Mouse (Mus musculus) liver, embryonic 16.5 days (tissue): ENCODE results near the gene Tia1. TPM values are rescaled to one million over a fixed set of nuclear protein-coding genes. Genes with fewer than 3 reads are reported as not detected.
A peak's percentile ranks its signal among the peaks of the same experiment; 100 is the strongest.
"Not testable (repeated sequence)": the region's sequence is repeated elsewhere in the genome, so short reads cannot be mapped to it uniquely, and the experiment has no call there.

Source experiments
- ATAC-seq: fragments of 200-750 bp; cut with Nextera tagmentation; 2 replicates; pipeline ENCODE4 v1.8.0; 2017; ENCODE audit warnings: low read depth, mild to moderate bottlenecking, moderate number of reproducible peaks, moderate library complexity
- H3K27ac ChIP-seq: fragments of 300-500 bp; sonication (generic); 2 replicates; pipeline ENCODE4 v1.5.1; 2014; ENCODE audit warnings: mild to moderate bottlenecking, low read length
- H3K27me3 ChIP-seq: fragments of 300-500 bp; sonication (generic); 2 replicates; pipeline ENCODE4 v1.6.1; 2014; ENCODE audit warnings: low read depth, low read length, mixed read lengths; ENCODE audit not compliant: control insufficient read depth, insufficient read depth
- H3K36me3 ChIP-seq: fragments of 300-500 bp; sonication (generic); 2 replicates; pipeline ENCODE4 v1.6.1; 2014; ENCODE audit warnings: mild to moderate bottlenecking; ENCODE audit not compliant: control insufficient read depth, insufficient read depth
- H3K4me1 ChIP-seq: fragments of 300-500 bp; sonication (generic); 2 replicates; pipeline ENCODE4 v1.6.1; 2014; ENCODE audit warnings: low read depth, low read length, mixed read lengths; ENCODE audit not compliant: control insufficient read depth
- H3K4me2 ChIP-seq: fragments of 300-500 bp; sonication (generic); 2 replicates; pipeline ENCODE4 v1.6.1; 2014; ENCODE audit warnings: low read depth, low read length, mixed read lengths
- H3K4me3 ChIP-seq: fragments of 300-500 bp; sonication (generic); 2 replicates; pipeline ENCODE4 v1.5.1; 2014; ENCODE audit warnings: low read depth, mild to moderate bottlenecking, low read length
- H3K9ac ChIP-seq: fragments of 300-500 bp; sonication (generic); 2 replicates; pipeline ENCODE4 v1.6.1; 2014; ENCODE audit warnings: low read depth, low read length
- H3K9me3 ChIP-seq: fragments of 300-500 bp; sonication (generic); replicated peaks from 2 replicates; pipeline ENCODE4 v1.6.1; 2016; ENCODE audit warnings: low read length; ENCODE audit not compliant: control insufficient read depth
- WGBS: fragments of 180-500 bp; shearing (Covaris S2); extraction: QIAGEN DNeasy Blood & Tissue Kit; methylation state at CpG from one replicate; pipeline ENCODE4 v1.1.7; 2014; ENCODE audit not compliant: insufficient replicate concordance; 5-methylcytosine and 5-hydroxymethylcytosine counted together
- polyA plus RNA-seq: library from polyadenylated mRNA; unstranded; fragments of >200 nt; fragmentation: Nextera tagmentation; extraction: Ambion mirVana; gene quantifications from 2 replicates; pipeline ENCODE4 v1.2.1, GENCODE M21; 2015

The Tia1 gene
- polyA plus RNA-seq, 1 experiment from 2014 or later, result 17.5 TPM

- Histone ChIP-seq H3K36me3 (no peaks in the 10 kb centered on the region), H3K4me1 (peaks cover 21% of the 10 kb centered on the region), H3K4me2 (peak overlapping the region; percentile 97), H3K27me3 (no peaks in the 10 kb centered on the region), H3K4me3 (peak overlapping the region; percentile 78; the same call in 1 of the 2 replicates), H3K27ac (peak overlapping the region; percentile 74), H3K9ac (0 out of 2 replicates have a peak overlapping the region, but pooled peaks have one; percentile 76), H3K9me3 (no peaks in the 10 kb centered on the region)
- no peak for ATAC-seq
- WGBS, result 45% methylated on average over 2 of the region's 2 CpGs
These were observed 37.2 kb upstream of the Tia1 start for GRCm38 (mm10) chr6:86366853-86367249.

- H3K27ac ChIP-seq, result no peak overlapping the region
- H3K9me3 ChIP-seq, result no peaks in the 10 kb centered on the region
- no peak overlapping the region for H3K4me3 ChIP-seq
- H3K4me2 ChIP-seq, result no peak overlapping the region
- H3K27me3 ChIP-seq, result no peaks in the 10 kb centered on the region
- ATAC-seq, result no peak
- no peak overlapping the region for H3K9ac ChIP-seq
- 78% methylated on average over 5 of the region's 5 CpGs for WGBS
- H3K36me3 ChIP-seq, result no peaks in the 10 kb centered on the region
- H3K4me1 ChIP-seq, result peaks cover 32% of the 10 kb centered on the region
These were observed 35.5 kb upstream of the Tia1 start for GRCm38 (mm10) chr6:86368479-86368878.

- peak overlapping the region; percentile 63 for H3K9ac ChIP-seq
- no peaks in the 10 kb centered on the region for H3K27me3 ChIP-seq
- peak overlapping the region; percentile 69 for H3K4me3 ChIP-seq
- H3K9me3 ChIP-seq, result no peaks in the 10 kb centered on the region
- peaks cover 33% of the 10 kb centered on the region for H3K4me1 ChIP-seq
- no peaks in the 10 kb centered on the region for H3K36me3 ChIP-seq
- WGBS, result 54% methylated on average over 3 of the region's 3 CpGs
- peak overlapping the region; percentile 84 for H3K4me2 ChIP-seq
- no peak for ATAC-seq
- peak overlapping the region; percentile 79; the same call in 1 of the 2 replicates for H3K27ac ChIP-seq
These were observed 33.8 kb upstream of the Tia1 start for GRCm38 (mm10) chr6:86370093-86370713.

GRCm38 (mm10) chr6:86370764-86371339, 33.2 kb upstream of the Tia1 start, which contains the start of gene Snrpg:
Gene Snrpg (plus strand): TSS chr6:86371304.
- Histone ChIP-seq H3K27me3 (no peaks in the 10 kb centered on the region), H3K9ac (peak within 1 kb of the TSS; percentile 74), H3K4me2 (peak within 1 kb of the TSS; percentile 84), H3K4me3 (peak within 1 kb of the TSS; percentile 69), H3K9me3 (no peaks in the 10 kb centered on the region), H3K27ac (peak within 1 kb of the TSS; percentile 79), H3K4me1 (peaks cover 33% of the 10 kb centered on the region), H3K36me3 (no peaks in the 10 kb centered on the region)
- 12% methylated on average over 15 of the region's 15 CpGs for WGBS
- ATAC-seq, result peak; percentile 6; the same call in 1 of the 2 replicates

- Histone ChIP-seq H3K36me3 (peaks cover 2% of the 10 kb centered on the region), H3K9me3 (no peaks in the 10 kb centered on the region), H3K4me3 (peak overlapping the region; percentile 69), H3K27ac (peak overlapping the region; percentile 79), H3K27me3 (no peaks in the 10 kb centered on the region), H3K9ac (peak overlapping the region; percentile 74), H3K4me1 (peaks cover 27% of the 10 kb centered on the region), H3K4me2 (peak overlapping the region; percentile 84)
- peak; percentile 97 for ATAC-seq
- WGBS, result under 1% methylated on average over 50 of the region's 50 CpGs
These were observed 32.6 kb upstream of the Tia1 start for GRCm38 (mm10) chr6:86371340-86371911.

- Histone ChIP-seq H3K27ac (no peak overlapping the region), H3K27me3 (no peaks in the 10 kb centered on the region), H3K9me3 (no peaks in the 10 kb centered on the region), H3K4me3 (peak overlapping the region; percentile 69), H3K9ac (peak overlapping the region; percentile 74), H3K36me3 (peaks cover 7% of the 10 kb centered on the region), H3K4me1 (peaks cover 21% of the 10 kb centered on the region), H3K4me2 (peak overlapping the region; percentile 67)
- ATAC-seq, result no peak
- 3% methylated on average over 12 of the region's 12 CpGs for WGBS
These were observed 32.0 kb upstream of the Tia1 start for GRCm38 (mm10) chr6:86371950-86372516.

- Histone ChIP-seq H3K36me3 (peaks cover 23% of the 10 kb centered on the region), H3K4me2 (no peak overlapping the region), H3K4me3 (no peak overlapping the region), H3K4me1 (peaks cover 20% of the 10 kb centered on the region), H3K9me3 (no peaks in the 10 kb centered on the region), H3K27me3 (no peaks in the 10 kb centered on the region), H3K9ac (no peak overlapping the region), H3K27ac (no peak overlapping the region)
- ATAC-seq, result no peak
- 88% methylated on average over 6 of the region's 6 CpGs for WGBS
These were observed 30.5 kb upstream of the Tia1 start for GRCm38 (mm10) chr6:86373556-86373955.

- H3K4me3 ChIP-seq, result no peak overlapping the region
- H3K4me1 ChIP-seq, result peaks cover 3% of the 10 kb centered on the region; the same call in 1 of the 2 replicates
- 82% methylated on average over 3 of the region's 3 CpGs for WGBS
- H3K27me3 ChIP-seq, result no peaks in the 10 kb centered on the region
- no peak overlapping the region for H3K27ac ChIP-seq
- peaks cover 31% of the 10 kb centered on the region for H3K36me3 ChIP-seq
- no peak overlapping the region for H3K9ac ChIP-seq
- no peaks in the 10 kb centered on the region for H3K9me3 ChIP-seq
- no peak overlapping the region for H3K4me2 ChIP-seq
- ATAC-seq, result no peak
These were observed 25.7 kb upstream of the Tia1 start for GRCm38 (mm10) chr6:86378341-86378740.

- H3K4me2 ChIP-seq, ATAC-seq, H3K27me3 ChIP-seq, H3K4me3 ChIP-seq, H3K4me1 ChIP-seq, H3K9me3 ChIP-seq, H3K9ac ChIP-seq, H3K27ac ChIP-seq: not testable (repeated sequence)
- H3K36me3 ChIP-seq, result peaks cover 31% of the 10 kb centered on the region
- WGBS, result 64% methylated on average over 6 of the region's 8 CpGs
These were observed 23.9 kb upstream of the Tia1 start for GRCm38 (mm10) chr6:86380112-86380511.
